Mouse (Mus musculus) stomach, embryonic 14.5 days (tissue): ENCODE measurements at regions not wholly inside any gene's neighbourhood (a gene's known extent, or its start where the extent isn't known, plus 50 kb on each side); places are given as distances from the start of the nearest gene placed in this dataset. TPM values are rescaled to one million over a fixed set of nuclear protein-coding genes. Genes with fewer than 3 reads are reported as not detected.
"Not testable (repeated sequence)": the region's sequence is repeated elsewhere in the genome, so short reads cannot be mapped to it uniquely, and the experiment has no call there.

Experiments used
- ATAC-seq: fragments of 200-750 bp; cut with Nextera tagmentation; 2 replicates; pipeline ENCODE4 v1.8.0; 2017; ENCODE audit warnings: low read depth, moderate TSS enrichment; ENCODE audit not compliant: insufficient number of reproducible peaks, insufficient read depth, low FRiP score
- H3K27ac ChIP-seq: fragments of 300-500 bp; sonication (generic); 2 replicates; pipeline ENCODE4 v1.5.1; 2014; ENCODE audit warnings: mild to moderate bottlenecking, low read length, moderate library complexity, mixed read lengths
- H3K27me3 ChIP-seq: fragments of 300-500 bp; sonication (generic); 2 replicates; pipeline ENCODE4 v1.6.1; 2014; ENCODE audit warnings: low read length, control low read depth, mixed read lengths; ENCODE audit not compliant: control insufficient read depth, insufficient read depth
- H3K36me3 ChIP-seq: fragments of 300-500 bp; sonication (generic); 2 replicates; pipeline ENCODE4 v1.6.1; 2014; ENCODE audit warnings: mild to moderate bottlenecking, control low read depth, low read length, moderate library complexity, mixed read lengths; ENCODE audit not compliant: control insufficient read depth, insufficient read depth
- H3K4me1 ChIP-seq: fragments of 300-500 bp; sonication (generic); 2 replicates; pipeline ENCODE4 v1.6.1; 2014; ENCODE audit warnings: low read length, control low read depth, mixed read lengths; ENCODE audit not compliant: control insufficient read depth, insufficient read depth
- H3K4me2 ChIP-seq: fragments of 300-500 bp; sonication (generic); replicated peaks from 2 replicates; pipeline ENCODE4 v1.6.1; 2014; ENCODE audit warnings: low read depth, low read length, control low read depth
- H3K4me3 ChIP-seq: fragments of 300-500 bp; sonication (generic); 2 replicates; pipeline ENCODE4 v1.5.1; 2014; ENCODE audit warnings: low read depth, low read length, control low read depth
- H3K9ac ChIP-seq: fragments of 300-500 bp; sonication (generic); replicated peaks from 2 replicates; pipeline ENCODE4 v1.6.1; 2014; ENCODE audit warnings: low read depth, mild to moderate bottlenecking, control low read depth, low read length, moderate library complexity, mixed read lengths
- H3K9me3 ChIP-seq: fragments of 300-500 bp; sonication (generic); 2 replicates; pipeline ENCODE4 v1.6.1; 2016; ENCODE audit warnings: low read depth, low read length, control low read depth; ENCODE audit not compliant: control insufficient read depth
- WGBS: fragments of 180-500 bp; shearing (Covaris S2); extraction: QIAGEN DNeasy Blood & Tissue Kit; methylation state at CpG from one replicate; pipeline ENCODE4 v1.1.7; 2014; 5-methylcytosine and 5-hydroxymethylcytosine counted together
- microRNA-seq: library from miRNA; unstranded; fragments of <30 nt; microRNA quantifications from one replicate; pipeline ENCODE4, GENCODE M21; 2016

GRCm38 (mm10) chr13:62077951-62078671, 51.6 kb upstream of the Zfp808 start:
- H3K4me3 ChIP-seq, H3K9ac ChIP-seq, ATAC-seq, H3K36me3 ChIP-seq, H3K27me3 ChIP-seq, H3K9me3 ChIP-seq, H3K4me1 ChIP-seq, H3K27ac ChIP-seq, H3K4me2 ChIP-seq: not testable (repeated sequence)
- 74% methylated on average over 2 of the region's 2 CpGs for WGBS

GRCm38 (mm10) chr13:62078893-62079292, 50.8 kb upstream of the Zfp808 start:
- not testable (repeated sequence) for H3K4me1 ChIP-seq, H3K4me2 ChIP-seq, H3K9me3 ChIP-seq, ATAC-seq, H3K27me3 ChIP-seq, H3K36me3 ChIP-seq, H3K27ac ChIP-seq, H3K9ac ChIP-seq, H3K4me3 ChIP-seq
- WGBS = 85% methylated on average over 9 of the region's 9 CpGs

Small RNAs in the stretch of these regions (microRNA-seq; reads per million reads assigned to microRNA genes)
- gene Gm25649 = not detected
